Mouse (Mus musculus): Measurements from ENCODE around the gene Olfr458. TPM values are rescaled to one million over a fixed set of nuclear protein-coding genes. Genes with fewer than 3 reads are reported as not detected.

Gene Olfr458
- total and polyA plus RNA-seq, 2 experiments from 2014 or later = not detected

- H3K9ac ChIP-seq = no peak overlapping the region
- TF ChIP-seq CTCF (IDR thresholded peaks at IDR 0.05; ENCODE audit: low read depth) = no peak
- no peaks in the 10 kb centered on the region for H3K9me3 ChIP-seq (ENCODE audit: low read length)
- no peak overlapping the region for H3K27ac ChIP-seq (ENCODE audit: low read depth, low read length)
- no peak overlapping the region for H3K4me3 ChIP-seq (ENCODE audit: low read depth, low read length)
- no peaks in the 10 kb centered on the region for H3K36me3 ChIP-seq (ENCODE audit: insufficient read depth)
- no peaks in the 10 kb centered on the region for H3K4me1 ChIP-seq (ENCODE audit: insufficient read depth)
- WGBS = 63% methylated on average over 2 of the region's 2 CpGs
- no peak overlapping the region for H3K4me2 ChIP-seq (ENCODE audit: low read depth)
- DNase-seq = no peak
- H3K27me3 ChIP-seq (ENCODE audit: insufficient read depth, low read length) = no peaks in the 10 kb centered on the region
- no peak for ATAC-seq
Observed at GRCm38 (mm10) chr6:42433554-42433953, 31.4 kb downstream of the Olfr458 start.

DNA sequence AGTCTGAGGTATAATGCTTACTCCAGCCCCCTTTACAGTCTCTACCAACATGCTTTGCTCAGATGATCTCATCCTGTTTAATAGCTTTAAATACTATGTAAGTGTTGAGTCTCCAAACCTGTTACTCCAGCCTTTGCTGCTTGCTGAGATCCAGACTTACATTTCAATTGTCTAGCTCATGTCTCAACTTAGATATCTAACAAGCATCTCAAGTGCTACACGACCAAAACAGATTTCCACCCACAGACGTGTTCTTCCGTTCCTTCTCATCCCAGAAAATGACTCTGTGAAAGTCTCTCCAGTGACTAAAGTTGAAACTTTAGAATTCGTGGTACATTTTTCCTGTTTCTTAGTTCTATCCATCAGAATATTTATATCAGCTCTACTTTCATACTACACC, 38.7 kb downstream of the Olfr458 start:
- DNase-seq (no peak), ATAC-seq (no peak)
- no peaks in the 10 kb centered on the region for H3K36me3 ChIP-seq (ENCODE audit: insufficient read depth)
- no peak overlapping the region for H3K9ac ChIP-seq
- H3K27ac ChIP-seq (ENCODE audit: low read depth, low read length) = no peak overlapping the region
- TF ChIP-seq CTCF (IDR thresholded peaks at IDR 0.05; ENCODE audit: low read depth) = no peak
- 86% methylated on average over 4 of the region's 4 CpGs for WGBS
- no peaks in the 10 kb centered on the region for H3K27me3 ChIP-seq (ENCODE audit: insufficient read depth, low read length)
- H3K4me3 ChIP-seq (ENCODE audit: low read depth, low read length) = no peak overlapping the region
- H3K9me3 ChIP-seq (ENCODE audit: low read length) = no peaks in the 10 kb centered on the region
- no peaks in the 10 kb centered on the region for H3K4me1 ChIP-seq (ENCODE audit: insufficient read depth)
- no peak overlapping the region for H3K4me2 ChIP-seq (ENCODE audit: low read depth)

DNA sequence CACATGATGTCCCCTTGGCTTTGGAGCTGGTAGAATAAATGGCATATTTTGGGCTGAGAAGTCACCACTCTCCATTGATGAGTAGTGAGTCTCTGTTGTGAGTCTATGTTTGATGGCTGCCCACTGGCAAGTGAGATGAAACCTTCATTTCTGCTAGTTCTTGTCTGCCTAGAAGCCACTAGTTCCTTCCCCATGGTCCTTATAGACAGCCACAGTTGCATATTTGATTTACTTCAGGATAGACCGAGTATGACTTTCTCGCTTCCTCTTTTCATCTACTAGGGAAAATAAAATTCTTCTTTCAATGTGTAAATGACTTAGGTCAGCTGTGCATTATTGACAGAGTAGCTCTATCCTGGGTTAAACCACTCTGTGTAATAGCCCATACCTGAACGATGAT, 40.5 kb downstream of the Olfr458 start:
- H3K4me3 ChIP-seq (ENCODE audit: low read depth, low read length) = no peak overlapping the region
- no peak overlapping the region for H3K27ac ChIP-seq (ENCODE audit: low read depth, low read length)
- H3K36me3 ChIP-seq (ENCODE audit: insufficient read depth) = no peaks in the 10 kb centered on the region
- H3K9ac ChIP-seq = no peak overlapping the region
- WGBS = 92% methylated on average over 3 of the region's 3 CpGs
- ATAC-seq = no peak
- no peaks in the 10 kb centered on the region for H3K4me1 ChIP-seq (ENCODE audit: insufficient read depth)
- H3K4me2 ChIP-seq (ENCODE audit: low read depth) = no peak overlapping the region
- TF ChIP-seq CTCF (IDR thresholded peaks at IDR 0.05; ENCODE audit: low read depth) = no peak
- H3K9me3 ChIP-seq (ENCODE audit: low read length) = no peaks in the 10 kb centered on the region
- H3K27me3 ChIP-seq (ENCODE audit: insufficient read depth, low read length) = no peaks in the 10 kb centered on the region
- no peak for DNase-seq

- H3K27ac ChIP-seq (ENCODE audit: low read depth, low read length) = no peak overlapping the region
- no peak overlapping the region for H3K9ac ChIP-seq
- no peaks in the 10 kb centered on the region for H3K27me3 ChIP-seq (ENCODE audit: insufficient read depth, low read length)
- no peaks in the 10 kb centered on the region for H3K36me3 ChIP-seq (ENCODE audit: insufficient read depth)
- 86% methylated on average over 2 of the region's 2 CpGs for WGBS
- H3K4me1 ChIP-seq (ENCODE audit: insufficient read depth) = no peaks in the 10 kb centered on the region
- no peak for TF ChIP-seq CTCF (IDR thresholded peaks at IDR 0.05; ENCODE audit: low read depth)
- ATAC-seq = no peak
- no peak for DNase-seq
- H3K4me3 ChIP-seq (ENCODE audit: low read depth, low read length) = no peak overlapping the region
- H3K9me3 ChIP-seq (ENCODE audit: low read length) = no peaks in the 10 kb centered on the region
- H3K4me2 ChIP-seq (ENCODE audit: low read depth) = no peak overlapping the region
Observed at GRCm38 (mm10) chr6:42421439-42421838, 43.6 kb downstream of the Olfr458 start.

DNA sequence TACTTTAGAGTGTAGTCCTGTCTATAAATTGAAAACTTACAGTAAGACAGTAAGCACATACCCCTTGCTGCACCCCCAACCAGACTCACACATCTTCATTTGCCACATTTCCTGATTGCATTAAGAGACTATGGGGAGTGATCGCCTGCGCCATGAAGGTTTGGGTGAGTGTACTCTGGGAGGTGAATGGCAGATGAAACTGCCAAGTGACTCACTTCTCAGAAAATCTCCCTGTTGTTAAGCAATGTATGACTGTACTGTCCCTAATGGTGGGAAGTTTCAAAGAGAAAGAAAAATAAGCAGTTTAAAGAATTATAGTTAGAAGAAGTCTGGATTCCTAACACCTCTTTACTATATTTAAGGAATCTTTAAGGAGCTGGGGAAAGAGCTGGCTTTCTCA, 45.6 kb downstream of the Olfr458 start:
- no peak for TF ChIP-seq CTCF (IDR thresholded peaks at IDR 0.05; ENCODE audit: low read depth)
- Histone ChIP-seq H3K4me2 (ENCODE audit: low read depth) (no peak overlapping the region), H3K27me3 (ENCODE audit: insufficient read depth, low read length) (no peaks in the 10 kb centered on the region), H3K4me1 (ENCODE audit: insufficient read depth) (no peaks in the 10 kb centered on the region), H3K9ac (no peak overlapping the region), H3K36me3 (ENCODE audit: insufficient read depth) (no peaks in the 10 kb centered on the region), H3K27ac (ENCODE audit: low read depth, low read length) (no peak overlapping the region), H3K9me3 (ENCODE audit: low read length) (no peaks in the 10 kb centered on the region), H3K4me3 (ENCODE audit: low read depth, low read length) (no peak overlapping the region)
- DNase-seq = no peak
- WGBS = 95% methylated on average over 2 of the region's 2 CpGs
- no peak for ATAC-seq

Other genes with a start within 250 kb of the Olfr458 start
- gene Tas2r144, start 249.9 kb downstream of the Olfr458 start, total RNA-seq (2014; rRNA removed) = not detected in 2 replicates
- not detected in 2 replicates for gene Tas2r144, start 249.9 kb downstream of the Olfr458 start, polyA plus RNA-seq (2015; fragmentation: Nextera tagmentation; extraction: Ambion mirVana)
- 6.8 and 7.3 TPM in 2 replicates for gene Gstk1, start 219.3 kb downstream of the Olfr458 start, total RNA-seq (2014; rRNA removed)
- gene Gstk1, start 219.3 kb downstream of the Olfr458 start, polyA plus RNA-seq (2015; fragmentation: Nextera tagmentation; extraction: Ambion mirVana) = 9.4 and 9.8 TPM in 2 replicates
- gene Tmem139, start 203.2 kb downstream of the Olfr458 start, total RNA-seq (2014; rRNA removed) = not detected in 2 replicates
- gene Tmem139, start 203.2 kb downstream of the Olfr458 start, polyA plus RNA-seq (2015; fragmentation: Nextera tagmentation; extraction: Ambion mirVana) = 0.24 TPM in 1 of 2 replicates, not detected in the other
- 35.0 and 54.0 TPM in 2 replicates for gene Casp2, start 200.2 kb downstream of the Olfr458 start, total RNA-seq (2014; rRNA removed)
- gene Casp2, start 200.2 kb downstream of the Olfr458 start, polyA plus RNA-seq (2015; fragmentation: Nextera tagmentation; extraction: Ambion mirVana) = 21.3 and 24.7 TPM in 2 replicates
- 1.8 and 3.3 TPM in 2 replicates for gene Clcn1, start 178.5 kb downstream of the Olfr458 start, total RNA-seq (2014; rRNA removed)
- gene Clcn1, start 178.5 kb downstream of the Olfr458 start, polyA plus RNA-seq (2015; fragmentation: Nextera tagmentation; extraction: Ambion mirVana) = 0.55 and 0.74 TPM in 2 replicates
- 59.2 and 72.2 TPM in 2 replicates for gene Fam131b, start 140.6 kb downstream of the Olfr458 start, total RNA-seq (2014; rRNA removed)
- 5.3 and 5.6 TPM in 2 replicates for gene Fam131b, start 140.6 kb downstream of the Olfr458 start, polyA plus RNA-seq (2015; fragmentation: Nextera tagmentation; extraction: Ambion mirVana)
- 30.5 and 35.6 TPM in 2 replicates for gene Zyx, start 115.6 kb downstream of the Olfr458 start, total RNA-seq (2014; rRNA removed)
- 43.5 and 51.6 TPM in 2 replicates for gene Zyx, start 115.6 kb downstream of the Olfr458 start, polyA plus RNA-seq (2015; fragmentation: Nextera tagmentation; extraction: Ambion mirVana)
- gene Epha1, start 91.9 kb downstream of the Olfr458 start, total RNA-seq (2014; rRNA removed) = 0.62 and 0.86 TPM in 2 replicates
- gene Epha1, start 91.9 kb downstream of the Olfr458 start, polyA plus RNA-seq (2015; fragmentation: Nextera tagmentation; extraction: Ambion mirVana) = 0.20 and 0.67 TPM in 2 replicates
- gene Tas2r143, start 65.0 kb downstream of the Olfr458 start, total RNA-seq (2014; rRNA removed) = not detected in 2 replicates
- gene Tas2r143, start 65.0 kb downstream of the Olfr458 start, polyA plus RNA-seq (2015; fragmentation: Nextera tagmentation; extraction: Ambion mirVana) = not detected in 2 replicates
- gene Tas2r135, start 59.8 kb downstream of the Olfr458 start, total RNA-seq (2014; rRNA removed) = 0.77 TPM in 1 of 2 replicates, not detected in the other
- not detected in 2 replicates for gene Tas2r135, start 59.8 kb downstream of the Olfr458 start, polyA plus RNA-seq (2015; fragmentation: Nextera tagmentation; extraction: Ambion mirVana)
- gene Tas2r126, start 30.7 kb downstream of the Olfr458 start, total RNA-seq (2014; rRNA removed) = not detected in 2 replicates
- gene Tas2r126, start 30.7 kb downstream of the Olfr458 start, polyA plus RNA-seq (2015; fragmentation: Nextera tagmentation; extraction: Ambion mirVana) = not detected in 2 replicates
- not detected in 2 replicates for gene Olfr457, start 11.1 kb upstream of the Olfr458 start, total RNA-seq (2014; rRNA removed)
- gene Olfr457, start 11.1 kb upstream of the Olfr458 start, polyA plus RNA-seq (2015; fragmentation: Nextera tagmentation; extraction: Ambion mirVana) = not detected in 2 replicates
- 0.15 TPM in 1 of 2 replicates, not detected in the other for gene Olfr456, start 22.0 kb upstream of the Olfr458 start, total RNA-seq (2014; rRNA removed)
- gene Olfr456, start 22.0 kb upstream of the Olfr458 start, polyA plus RNA-seq (2015; fragmentation: Nextera tagmentation; extraction: Ambion mirVana) = not detected in 2 replicates
- not detected in 2 replicates for gene Olfr455, start 82.4 kb upstream of the Olfr458 start, total RNA-seq (2014; rRNA removed)
- not detected in 2 replicates for gene Olfr455, start 82.4 kb upstream of the Olfr458 start, polyA plus RNA-seq (2015; fragmentation: Nextera tagmentation; extraction: Ambion mirVana)
- not detected in 2 replicates for gene Tcaf3, start 132.5 kb upstream of the Olfr458 start, total RNA-seq (2014; rRNA removed)
- gene Tcaf3, start 132.5 kb upstream of the Olfr458 start, polyA plus RNA-seq (2015; fragmentation: Nextera tagmentation; extraction: Ambion mirVana) = not detected in 2 replicates
- 2.0 and 2.4 TPM in 2 replicates for gene Tcaf2, start 180.1 kb upstream of the Olfr458 start, total RNA-seq (2014; rRNA removed)
- 0.57 and 1.2 TPM in 2 replicates for gene Tcaf2, start 180.1 kb upstream of the Olfr458 start, polyA plus RNA-seq (2015; fragmentation: Nextera tagmentation; extraction: Ambion mirVana)
- gene Tcaf1, start 244.9 kb upstream of the Olfr458 start, total RNA-seq (2014; rRNA removed) = 242 and 286 TPM in 2 replicates
- 147 and 183 TPM in 2 replicates for gene Tcaf1, start 244.9 kb upstream of the Olfr458 start, polyA plus RNA-seq (2015; fragmentation: Nextera tagmentation; extraction: Ambion mirVana)